Mouse (Mus musculus) fat pad, adult 2 months (tissue): ENCODE measurements around the gene Kirrel3.

Source experiments
- DNase-seq: peaks from one replicate; pipeline ENCODE4 v3.0.0-alpha.2; 2011; ENCODE audit warnings: low read depth, low spot score; ENCODE audit errors: extremely low read depth

Kirrel3 gene

DNA sequence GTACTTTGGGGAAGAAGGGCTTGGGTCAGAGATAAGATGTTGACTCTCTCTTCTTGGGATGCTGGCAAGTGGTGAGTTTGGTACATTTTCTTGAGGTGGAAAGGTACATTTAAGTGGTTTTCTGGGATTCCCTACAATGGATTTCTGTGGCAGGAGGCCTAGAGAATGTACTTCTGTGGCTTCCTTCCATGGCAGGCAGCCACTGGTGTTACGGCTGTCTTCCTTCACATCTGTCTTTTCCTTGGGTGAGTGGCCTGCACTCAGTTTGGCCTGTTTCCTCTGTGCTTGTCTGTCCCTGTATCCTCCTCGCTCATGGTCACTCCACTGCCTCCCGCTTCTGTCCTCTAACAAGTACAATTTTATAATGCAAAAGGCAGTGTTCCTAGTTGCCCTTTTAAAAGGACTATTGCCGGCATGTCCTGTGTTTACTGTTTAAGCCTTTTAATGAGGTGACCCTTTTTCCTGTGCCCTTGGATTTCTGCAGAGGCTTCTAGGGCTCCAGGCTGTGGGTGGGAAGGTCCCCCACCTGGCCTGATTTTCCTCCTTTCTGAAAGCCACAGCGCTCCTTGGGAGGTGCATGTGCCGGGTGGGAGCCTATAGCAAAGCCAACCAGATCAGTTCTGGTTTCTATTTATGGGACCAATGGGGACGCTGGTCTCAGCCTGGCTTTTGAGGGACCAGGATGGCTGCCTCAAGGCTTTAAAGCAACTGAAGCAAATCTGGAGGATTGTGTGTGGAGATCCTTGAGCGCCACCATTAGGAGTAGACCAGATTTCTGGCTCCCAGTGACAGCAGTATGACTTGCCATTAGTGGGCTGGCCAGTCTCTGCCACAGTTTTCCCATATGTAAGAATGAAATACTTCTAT, 491.1 kb downstream of the Kirrel3 start:
- DNase-seq = no peak

DNA sequence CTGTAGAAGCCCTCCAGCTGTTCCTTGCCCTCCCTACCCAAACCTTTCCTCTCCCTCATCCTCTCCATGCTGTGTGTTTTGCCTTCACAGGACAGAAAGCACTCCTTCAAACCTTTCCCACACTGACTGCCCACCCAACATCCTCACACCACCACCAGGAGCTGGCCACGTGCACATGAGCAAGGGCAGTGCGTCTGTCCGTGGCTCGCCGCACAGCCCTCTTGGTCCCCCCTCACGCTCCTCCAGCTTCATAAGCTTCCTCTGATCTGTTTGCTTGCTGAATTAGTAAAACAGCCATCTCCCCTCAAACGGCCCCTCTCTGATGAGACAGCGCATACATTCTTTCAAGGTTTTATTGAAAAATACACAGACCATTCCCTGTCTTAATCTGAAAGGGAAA, 492.0 kb downstream of the Kirrel3 start:
- no peak for DNase-seq

DNA sequence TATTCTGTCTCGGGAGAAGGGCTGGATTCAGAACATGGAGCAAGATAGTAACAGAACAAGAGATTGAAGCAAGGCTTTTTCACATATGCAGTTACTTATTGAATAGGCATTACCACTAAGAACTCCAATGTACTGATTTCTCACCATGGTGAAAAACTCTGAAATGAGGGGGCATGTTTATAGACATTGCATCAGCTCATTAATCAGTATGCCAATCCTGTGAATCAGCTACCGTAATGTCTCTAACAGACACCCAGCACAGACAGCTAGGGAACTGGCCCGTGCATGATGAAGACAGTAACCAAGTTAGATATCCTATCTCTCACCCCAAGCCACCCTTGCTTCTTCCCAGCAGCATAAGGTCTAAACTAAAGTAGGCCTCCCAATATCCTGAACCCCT, 492.5 kb downstream of the Kirrel3 start:
- no peak for DNase-seq

DNA sequence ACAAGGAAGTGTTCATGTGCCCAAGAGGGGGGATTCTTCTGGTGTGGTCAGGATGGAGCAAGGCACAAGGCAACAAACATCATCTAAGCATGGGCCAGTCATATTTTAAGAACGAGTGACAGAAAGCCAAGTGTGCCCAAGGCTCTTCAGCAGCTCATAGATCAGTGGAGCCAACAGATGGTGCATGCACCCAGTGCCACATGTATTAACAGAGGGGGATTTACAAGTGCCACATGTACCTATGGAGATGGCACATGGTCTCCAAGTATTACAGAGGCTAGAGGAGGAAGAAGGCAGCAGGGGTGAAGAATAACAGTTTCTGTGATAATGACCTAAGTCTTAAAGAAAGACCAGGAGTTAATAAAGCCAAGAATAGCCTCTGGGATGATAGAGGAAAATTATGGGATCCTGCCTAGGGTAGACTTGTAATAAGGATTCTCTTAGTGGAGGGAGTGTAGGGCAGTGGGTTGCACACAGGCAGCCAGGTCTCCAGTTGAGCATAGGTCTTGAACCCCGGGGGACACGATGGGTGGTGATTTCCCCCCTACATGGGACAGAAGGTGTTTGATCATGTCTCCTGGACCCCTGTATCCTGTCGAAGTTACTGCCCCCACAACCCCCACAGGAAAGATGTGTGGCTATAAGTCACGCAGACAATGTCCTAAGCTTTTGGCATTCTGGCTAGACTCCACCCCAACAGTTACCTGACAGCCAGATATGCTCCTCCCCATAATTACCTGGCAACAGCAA, 495.0 kb downstream of the Kirrel3 start:
- no peak for DNase-seq

DNA sequence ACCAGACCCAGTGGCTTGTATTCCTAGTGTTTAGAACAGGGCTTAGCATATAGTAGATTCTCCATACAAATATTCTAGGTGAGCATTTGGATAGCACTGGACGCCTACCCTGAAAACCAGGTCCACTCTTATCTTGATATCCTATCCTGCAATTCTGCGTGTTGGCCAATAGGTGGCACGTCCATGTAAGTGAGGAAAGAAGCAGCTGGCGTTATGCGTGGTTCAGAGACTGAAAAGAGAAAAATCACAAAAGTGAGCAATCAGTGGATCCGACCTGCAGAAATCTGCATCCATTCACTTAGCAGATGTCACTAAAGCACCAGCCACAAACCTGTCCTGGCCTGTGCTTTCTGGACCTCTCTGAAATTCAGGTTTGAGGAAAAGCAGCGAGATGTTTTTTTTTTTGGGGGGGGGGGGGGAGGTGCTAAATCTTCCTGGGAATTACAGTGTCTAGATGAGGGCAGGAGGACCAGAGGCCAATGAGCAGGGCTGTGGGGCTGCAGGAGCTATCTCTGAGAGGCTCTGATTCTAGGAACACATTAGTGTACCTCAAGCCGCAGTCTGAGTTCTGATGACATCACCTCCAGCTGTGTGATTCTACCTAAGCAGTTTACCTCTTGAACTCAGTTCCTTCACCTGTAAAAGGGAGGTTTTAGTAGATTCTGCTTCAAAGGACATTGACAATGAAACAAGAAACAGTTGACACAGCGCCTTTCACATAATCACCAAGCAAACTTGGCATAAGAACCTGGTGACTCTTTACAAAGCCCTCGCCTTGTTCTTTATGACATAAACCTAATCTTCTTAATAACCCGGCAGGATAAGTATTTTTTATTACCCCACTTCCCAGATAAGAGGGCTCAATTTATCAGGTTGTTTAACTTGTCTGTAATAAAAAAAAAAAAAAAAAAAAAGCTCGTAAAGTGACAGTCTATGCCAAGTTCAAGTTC, 498.1 kb downstream of the Kirrel3 start:
- no peak for DNase-seq

DNA sequence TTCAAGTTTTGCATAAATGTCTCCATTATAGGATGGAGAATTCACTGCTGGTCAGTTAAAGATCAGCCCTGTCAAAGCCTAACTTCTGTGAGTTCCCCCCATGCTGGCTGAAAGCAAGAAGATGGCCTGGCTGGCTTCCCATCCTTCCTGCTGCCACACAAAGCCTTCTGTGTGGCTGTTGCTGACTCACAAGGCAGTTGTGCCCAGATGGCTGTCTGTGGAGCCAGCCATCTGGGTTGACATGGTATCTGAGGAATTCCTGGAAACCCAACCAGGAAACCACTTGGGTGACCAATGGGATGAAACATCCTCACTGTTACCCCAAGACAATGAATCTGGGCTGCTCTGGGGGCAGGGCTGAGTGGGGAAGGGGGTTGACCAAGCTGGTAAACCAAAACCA, 500.5 kb downstream of the Kirrel3 start:
- no peak for DNase-seq

DNA sequence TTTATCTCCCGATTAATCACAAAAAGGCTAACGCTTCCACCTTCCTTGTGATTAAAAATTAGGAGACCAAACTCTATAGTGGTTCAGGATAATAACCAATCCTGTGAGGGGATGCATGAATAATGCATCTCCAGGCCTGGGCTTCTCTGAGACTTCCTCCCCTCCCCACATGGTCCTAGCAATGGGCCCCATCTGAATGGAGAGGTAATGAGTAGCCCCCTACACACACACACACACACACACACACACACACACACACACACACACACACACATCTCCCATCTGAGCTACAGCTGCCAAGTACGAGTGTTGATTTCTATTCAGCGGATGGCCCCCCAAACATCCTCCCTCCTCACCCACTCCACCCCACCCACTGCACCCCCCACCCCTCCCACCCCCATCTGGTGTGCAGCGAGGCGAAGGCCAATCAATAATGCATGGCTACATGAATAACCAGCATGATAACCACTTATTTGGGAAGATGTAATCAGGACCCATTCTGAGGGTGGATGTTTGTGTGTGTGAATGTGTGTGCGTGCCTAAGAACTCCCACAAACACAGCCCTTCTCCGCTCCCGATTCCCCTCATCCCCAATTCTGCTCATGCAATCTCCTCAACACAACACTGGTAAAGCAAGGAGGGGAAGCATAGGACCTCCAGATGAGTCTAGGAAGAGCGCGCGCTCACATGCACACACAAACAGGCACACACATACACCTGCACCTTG, 501.9 kb downstream of the Kirrel3 start:
- DNase-seq = no peak

DNA sequence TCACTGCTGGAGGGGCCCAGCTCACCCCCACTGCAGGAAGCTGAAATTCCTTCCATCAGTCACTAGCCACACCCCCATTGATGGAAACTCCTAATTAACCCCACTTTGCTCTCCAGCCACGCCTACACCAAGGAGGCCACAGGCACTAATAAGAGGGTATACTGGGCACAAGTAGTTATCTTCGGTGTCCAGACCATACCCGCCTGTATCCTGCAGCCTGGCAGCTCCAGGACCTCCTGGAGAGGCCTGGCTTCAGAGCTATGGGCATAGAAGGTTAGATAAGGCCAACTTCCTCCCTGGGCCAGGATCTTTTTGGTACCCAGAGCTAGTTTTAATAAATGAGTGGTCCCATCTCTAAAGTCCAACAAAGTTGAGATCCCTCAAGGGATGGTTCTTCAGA, 503.0 kb downstream of the Kirrel3 start:
- no peak for DNase-seq

DNA sequence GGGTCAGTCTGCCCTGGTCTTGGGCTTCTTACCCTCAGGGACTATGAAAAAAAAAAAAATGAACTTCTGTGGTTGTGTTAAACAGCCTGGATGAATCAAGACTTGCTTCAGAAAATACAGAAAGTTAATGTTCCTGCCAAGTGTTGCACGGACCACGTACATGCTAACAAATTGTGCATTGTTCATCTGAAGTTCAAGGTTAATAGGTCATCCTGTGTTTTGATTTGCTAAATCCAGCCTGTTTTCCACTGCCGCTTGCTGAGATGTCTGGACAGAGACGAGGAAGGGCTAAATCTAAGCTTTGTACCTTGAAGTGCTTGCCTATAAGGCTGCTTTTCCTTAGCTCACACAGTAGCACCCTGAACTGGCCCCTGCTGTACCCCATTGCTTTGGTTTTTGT, 506.5 kb downstream of the Kirrel3 start:
- no peak for DNase-seq

DNA sequence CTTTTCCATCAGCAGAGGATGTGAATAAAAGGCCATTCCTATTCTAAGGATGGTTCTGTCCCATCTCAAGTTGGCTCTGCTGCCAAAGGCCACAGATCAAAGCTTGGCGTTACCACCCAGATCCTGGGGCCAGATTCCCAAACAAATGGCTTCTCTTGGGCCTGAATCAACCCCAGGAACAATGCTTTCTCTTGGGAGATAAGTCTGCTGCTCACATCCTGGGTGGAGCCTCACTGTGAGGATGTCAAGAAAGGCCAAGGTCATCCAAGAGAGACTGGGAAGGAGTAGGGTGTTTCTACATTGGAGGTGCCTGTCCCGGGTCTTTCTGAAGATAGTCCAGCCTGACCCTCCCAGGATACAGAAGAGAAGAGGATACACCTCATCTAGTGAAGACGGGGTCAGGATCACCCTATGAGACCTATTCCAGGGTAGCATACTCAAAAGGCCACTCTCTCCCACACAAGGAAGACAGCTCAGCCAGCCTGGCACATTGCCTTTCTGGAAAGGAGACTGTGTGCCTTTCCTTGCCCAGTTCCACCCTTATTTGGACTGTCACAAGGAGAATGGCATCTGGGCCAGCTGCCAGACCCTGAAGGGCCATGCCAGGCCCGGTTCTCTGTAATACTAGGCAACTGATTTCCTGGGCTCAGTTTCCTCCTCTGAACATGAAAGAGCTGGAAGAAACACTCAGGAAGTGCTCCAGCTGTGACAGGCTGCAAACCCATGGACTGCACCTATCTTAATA, 507.9 kb downstream of the Kirrel3 start:
- DNase-seq = peak; percentile 61

DNA sequence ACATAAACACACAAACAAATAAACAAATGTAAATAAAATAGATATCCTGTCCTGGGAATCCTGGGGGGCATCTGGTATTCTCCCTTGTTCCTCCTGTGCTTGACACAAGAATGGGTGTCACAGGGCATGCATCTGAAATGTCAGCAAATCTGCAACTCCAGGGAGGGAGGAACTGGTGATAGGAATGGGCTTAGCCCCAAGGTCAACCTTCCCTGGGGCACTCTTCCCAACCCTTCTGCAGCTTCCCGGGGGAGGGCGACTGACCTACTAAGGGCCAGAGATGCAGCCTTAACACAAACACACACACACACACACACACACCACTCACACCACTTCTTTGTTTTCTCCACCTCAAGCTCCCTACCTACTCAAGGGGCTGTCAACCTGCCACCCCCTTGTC, 509.4 kb downstream of the Kirrel3 start:
- no peak for DNase-seq

DNA sequence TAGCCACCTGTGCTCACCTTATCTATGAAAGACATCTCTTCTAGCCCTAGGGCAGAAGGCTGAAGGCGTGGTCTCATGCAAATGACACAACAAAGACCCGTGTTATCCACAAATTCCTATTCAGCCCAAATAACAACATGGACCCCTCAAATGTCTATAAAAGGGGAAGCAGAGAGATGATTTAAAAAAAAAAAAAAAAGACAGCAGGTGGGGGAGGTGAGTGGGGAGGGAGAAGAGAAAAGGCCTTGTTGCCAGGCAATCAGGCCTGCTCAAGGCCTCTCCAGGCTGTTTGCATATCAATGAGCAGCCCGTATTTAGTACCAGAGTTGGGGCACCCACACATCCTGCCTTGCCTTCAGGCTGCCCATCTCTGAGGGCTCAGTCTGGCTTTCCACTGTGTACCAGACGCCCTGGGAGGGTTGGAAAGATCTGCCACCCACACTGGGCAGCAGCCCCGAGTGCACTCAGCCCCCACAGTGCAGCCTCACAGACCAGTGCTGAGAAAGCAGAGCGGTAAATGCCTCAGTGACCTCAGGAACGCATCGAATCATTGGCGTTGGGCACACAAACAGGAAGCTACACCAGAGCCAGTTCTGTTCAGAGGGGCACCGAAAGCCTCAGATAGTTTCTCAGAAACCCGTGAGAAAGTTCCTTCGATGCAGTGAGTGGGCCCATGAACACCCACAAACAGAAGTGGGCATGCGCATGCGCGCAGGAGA, 510.1 kb downstream of the Kirrel3 start:
- no peak for DNase-seq

DNA sequence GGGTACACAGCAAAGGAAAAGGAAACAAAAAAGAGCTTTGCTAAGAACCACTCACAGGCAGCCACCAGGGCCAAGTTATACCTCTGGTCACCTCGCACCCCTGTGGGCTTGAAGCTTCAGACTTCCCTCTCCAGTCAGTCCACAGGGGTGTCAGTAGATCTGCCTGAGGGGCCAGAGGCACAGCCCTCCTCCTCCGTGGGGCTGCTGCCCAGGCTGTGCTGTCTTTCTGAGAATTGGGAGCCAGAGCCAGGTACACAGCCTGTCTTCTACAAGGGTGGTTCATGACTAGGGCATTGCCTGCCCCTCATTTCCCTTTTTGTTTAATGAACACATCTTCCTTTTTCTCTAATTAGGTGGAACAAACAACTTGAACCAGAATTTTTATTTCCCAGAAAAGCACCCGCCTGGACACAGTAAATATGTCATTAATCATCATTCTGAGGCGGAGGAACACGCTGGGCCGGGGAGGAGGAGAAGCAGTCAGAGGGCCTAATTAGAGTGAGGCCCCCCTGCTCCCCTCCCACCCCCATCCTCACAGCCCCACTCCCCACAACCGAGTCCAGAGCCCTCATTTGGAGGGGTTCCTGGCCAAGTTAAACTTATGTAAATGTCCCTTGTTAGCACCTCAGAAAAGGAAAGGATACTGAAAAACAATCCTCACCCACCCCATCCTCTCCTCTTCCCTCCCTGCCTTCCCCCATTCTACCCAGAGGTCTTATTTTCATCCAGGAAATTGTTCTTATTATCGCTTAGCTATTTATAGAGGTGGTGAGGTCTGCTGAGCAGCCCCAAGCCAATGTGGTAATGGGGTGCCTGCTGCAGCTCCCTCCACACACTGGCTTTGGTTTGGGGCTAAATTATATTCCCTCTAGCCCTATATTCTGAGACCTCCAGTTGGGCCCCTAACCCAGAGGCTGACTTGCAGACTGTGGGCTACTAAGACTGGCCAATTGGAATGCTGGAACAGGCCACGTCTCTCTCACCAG, 512.5 kb downstream of the Kirrel3 start:
- no peak for DNase-seq

DNA sequence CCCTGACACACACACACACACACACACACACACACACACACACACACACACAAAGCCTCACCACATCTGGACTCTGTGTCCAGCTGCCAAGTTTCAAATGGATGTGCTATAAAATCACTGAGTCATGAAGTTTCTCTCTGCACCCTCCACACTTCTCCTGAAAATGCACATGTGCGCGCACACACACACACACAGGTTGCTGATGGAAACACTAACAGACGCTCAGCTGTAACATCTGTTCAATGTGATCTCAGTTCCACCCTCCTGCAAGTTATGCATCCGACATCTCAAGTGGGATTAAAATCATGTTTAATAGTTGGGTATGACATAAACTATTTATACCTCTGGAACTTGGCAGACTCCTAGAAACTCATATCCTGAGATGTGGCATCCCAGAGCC, 518.4 kb downstream of the Kirrel3 start:
- DNase-seq = no peak

DNA sequence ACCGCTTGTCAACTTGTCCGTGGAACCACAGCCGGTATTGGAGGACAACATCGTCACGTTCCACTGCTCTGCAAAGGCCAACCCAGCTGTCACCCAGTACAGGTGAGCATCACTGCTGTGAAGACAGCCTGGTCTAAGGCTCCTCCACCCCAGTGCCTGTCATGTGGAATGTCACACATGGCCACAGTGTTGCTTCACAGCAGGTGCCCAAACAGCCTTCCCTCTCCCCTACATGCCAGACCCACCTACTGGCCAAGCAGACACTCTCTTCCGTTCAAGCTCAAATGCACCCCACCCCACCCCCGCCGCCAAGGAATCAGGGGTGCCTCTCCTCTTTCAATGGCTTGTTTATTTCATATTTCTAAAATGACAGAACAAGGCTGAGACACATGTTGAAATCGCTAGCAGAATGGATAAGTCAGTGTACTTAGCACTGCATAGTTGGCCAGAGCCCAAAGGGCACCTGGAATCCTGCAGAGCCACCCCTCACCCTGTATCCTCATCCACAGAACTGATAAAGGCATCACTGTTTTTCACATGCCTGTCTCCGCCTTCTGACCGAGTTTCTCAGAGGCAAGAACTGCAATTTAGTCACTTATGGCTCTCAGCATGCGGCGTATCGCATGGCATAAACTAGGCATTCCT, 522.1 kb downstream of the Kirrel3 start:
- no peak for DNase-seq

DNA sequence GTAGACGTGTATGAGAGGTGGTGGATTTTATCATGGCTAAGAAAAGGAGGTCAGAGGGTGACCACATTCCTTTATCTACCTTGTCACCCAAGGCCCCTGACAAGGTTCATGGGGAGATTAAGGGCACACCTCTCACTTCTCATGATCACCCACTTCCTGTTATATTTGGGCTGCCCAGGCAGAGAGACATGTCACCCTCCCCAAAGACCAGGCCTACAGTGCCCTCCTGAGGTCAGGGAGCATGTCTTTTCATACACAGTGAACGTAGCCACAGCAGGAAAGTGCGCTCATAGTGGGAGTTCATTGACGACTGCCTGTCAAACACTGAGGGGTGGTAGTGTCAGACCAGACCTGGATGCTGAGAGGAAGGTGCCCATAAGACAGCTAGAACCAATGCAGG, 531.1 kb downstream of the Kirrel3 start:
- no peak for DNase-seq

DNA sequence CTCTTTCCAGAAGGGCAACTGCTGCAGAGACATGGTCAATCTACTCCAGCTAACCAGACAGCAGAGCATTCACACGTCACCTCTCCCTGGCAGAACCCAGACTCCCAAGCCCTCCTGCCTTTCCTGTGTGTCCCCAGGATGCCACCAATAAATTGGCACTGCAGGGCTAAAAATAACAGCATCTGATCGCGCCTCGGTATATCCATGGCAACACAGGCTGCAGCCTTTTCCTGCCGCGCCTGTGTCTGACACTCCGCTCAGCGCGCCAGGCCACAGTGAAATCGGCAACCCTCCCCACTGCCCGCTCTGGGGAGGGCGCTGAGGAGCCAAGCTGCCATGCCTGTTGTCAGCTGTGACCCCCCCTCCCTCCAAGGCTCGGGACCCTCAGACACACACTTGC, 531.9 kb downstream of the Kirrel3 start:
- no peak for DNase-seq

DNA sequence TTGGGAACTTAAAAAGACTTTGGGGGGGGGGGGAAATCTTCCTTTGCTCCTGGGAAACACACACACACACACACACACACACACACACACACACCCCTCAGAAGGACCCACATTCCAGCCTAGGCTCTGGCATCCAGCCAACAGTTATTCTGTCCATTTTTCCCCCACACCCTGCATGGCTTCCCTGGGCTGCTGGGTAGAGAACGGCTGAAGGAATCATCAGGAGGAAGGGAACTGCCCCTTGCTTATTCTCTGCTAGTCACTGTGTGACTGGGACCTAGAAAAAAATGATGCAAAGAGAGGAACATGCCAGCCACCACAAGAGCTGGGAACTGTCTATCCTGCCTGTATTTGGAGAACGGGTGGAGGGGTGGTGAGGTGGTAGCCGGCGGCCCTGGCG, 532.4 kb downstream of the Kirrel3 start:
- no peak for DNase-seq
